Mouse (Mus musculus): ENCODE data around the gene Dnajb5.
"Not testable (repeated sequence)": the region's sequence is repeated elsewhere in the genome, so short reads cannot be mapped to it uniquely, and the experiment has no call there.

The Dnajb5 gene

GRCm38 (mm10) chr4:42972952-42973351 is 23.3 kb downstream of the Dnajb5 start:
- no peak for DNase-seq (ENCODE audit: low spot score)

DNA sequence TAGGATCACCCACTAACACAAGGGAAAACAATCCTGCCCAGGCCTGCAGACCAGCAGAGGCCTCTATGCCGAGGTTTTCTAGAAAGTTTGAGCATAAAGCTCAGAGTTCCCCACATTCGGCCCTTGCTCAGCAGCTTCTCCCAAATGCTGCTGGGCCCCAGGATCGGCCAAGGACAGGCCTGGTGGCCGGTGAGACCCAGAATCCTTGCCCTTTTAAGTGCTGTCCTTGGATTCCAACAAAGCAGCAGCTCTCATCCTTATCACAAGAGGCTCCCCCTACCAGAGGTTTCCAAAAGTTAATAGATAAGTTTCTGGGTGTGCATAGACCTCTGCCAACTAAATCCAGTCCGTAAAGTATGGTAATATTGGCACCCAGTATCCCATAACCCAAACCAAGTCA is 24.3 kb downstream of the Dnajb5 start:
- no peak for DNase-seq (ENCODE audit: low spot score)

- DNase-seq (ENCODE audit: low spot score): no peak
Measured at GRCm38 (mm10) chr4:42978062-42978461, 28.4 kb downstream of the Dnajb5 start.

GRCm38 (mm10) chr4:42980467-42980866 is 30.9 kb downstream of the Dnajb5 start:
- DNase-seq (ENCODE audit: low spot score): not testable (repeated sequence)

DNA sequence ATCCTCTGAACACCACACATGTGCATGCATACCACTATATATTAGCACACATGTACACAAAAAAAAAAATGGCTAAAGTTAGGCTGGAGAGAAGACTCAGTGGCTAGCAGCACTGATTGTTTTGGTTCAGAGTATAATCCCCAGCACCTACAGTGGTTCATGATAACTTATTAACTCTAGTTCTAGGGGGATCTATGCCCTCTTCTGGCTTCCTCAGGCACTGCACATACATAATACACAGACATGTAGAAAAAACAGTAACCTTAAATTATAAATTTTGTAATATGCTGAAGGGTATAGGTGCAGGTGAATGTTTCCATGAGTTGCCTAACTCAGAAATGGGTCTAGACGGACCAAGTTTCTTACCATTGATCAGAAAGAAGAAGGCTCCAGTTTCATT is 38.7 kb downstream of the Dnajb5 start:
- DNase-seq (ENCODE audit: low spot score): no peak

DNA sequence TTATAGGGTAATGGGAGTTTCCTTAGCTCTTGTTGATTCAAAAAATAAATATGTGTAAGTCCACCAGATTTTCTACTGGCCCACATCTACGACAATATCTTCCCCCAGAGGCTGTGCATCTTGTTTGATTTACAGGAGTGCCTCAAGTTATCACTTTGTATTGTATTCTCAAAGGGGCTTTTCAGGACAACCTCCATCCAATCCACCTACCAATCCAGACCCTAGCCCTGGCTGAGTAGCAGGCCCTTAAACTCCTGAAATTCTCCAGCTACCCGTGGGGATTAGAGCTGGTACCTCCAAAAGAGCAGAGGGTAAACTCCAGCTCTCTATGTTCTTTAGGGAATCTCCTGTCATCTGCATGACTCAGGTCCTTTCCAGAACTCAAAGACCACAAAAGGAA is 48.4 kb downstream of the Dnajb5 start:
- DNase-seq (ENCODE audit: low spot score): no peak

DNA sequence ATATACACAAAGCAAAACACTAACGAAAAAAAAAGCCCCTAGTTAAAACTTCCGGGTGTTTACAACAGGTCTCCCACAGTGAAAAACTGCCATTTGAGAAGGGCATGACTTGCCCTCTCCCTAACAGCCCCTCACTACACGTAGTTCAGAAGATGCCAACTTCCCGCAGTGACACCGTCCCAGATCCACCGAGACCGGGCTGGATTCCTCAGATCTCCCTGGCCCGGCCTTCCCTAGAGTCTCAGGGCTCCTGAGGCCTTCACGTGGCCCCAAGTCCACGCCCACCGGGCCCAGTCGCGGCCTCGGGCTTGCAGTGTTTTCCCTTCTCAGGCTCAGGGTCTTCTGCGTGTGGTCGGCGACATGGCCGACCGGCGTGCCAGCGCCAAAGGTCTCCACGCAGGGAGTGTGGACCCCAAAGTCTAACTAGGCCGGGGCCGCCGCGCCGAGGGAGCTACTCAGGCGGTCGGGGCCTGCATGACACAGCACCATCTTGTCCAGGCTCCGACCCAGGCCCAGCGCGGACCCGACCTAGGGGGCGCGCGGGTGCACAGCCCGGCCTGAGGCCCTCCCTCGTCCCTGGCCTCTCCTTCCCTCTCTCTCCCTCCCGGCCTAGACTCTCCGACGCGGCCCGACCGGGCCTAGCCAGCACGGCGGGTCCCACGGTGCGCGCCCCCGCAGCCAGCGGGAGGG is 50.0 kb downstream of the Dnajb5 start:
- DNase-seq (ENCODE audit: low spot score): no peak

- DNase-seq (ENCODE audit: low spot score): peak; percentile 97
Measured at GRCm38 (mm10) chr4:43000141-43000986, 50.8 kb downstream of the Dnajb5 start, which contains the start of gene Vcp. TSS of gene Vcp (minus strand) at chr4:43000507.

- no peak for DNase-seq (ENCODE audit: low spot score)
Measured at GRCm38 (mm10) chr4:43001272-43001671, 51.7 kb downstream of the Dnajb5 start.

GRCm38 (mm10) chr4:43002756-43003439 is 53.3 kb downstream of the Dnajb5 start:
- no peak for DNase-seq (ENCODE audit: low spot score)

DNA sequence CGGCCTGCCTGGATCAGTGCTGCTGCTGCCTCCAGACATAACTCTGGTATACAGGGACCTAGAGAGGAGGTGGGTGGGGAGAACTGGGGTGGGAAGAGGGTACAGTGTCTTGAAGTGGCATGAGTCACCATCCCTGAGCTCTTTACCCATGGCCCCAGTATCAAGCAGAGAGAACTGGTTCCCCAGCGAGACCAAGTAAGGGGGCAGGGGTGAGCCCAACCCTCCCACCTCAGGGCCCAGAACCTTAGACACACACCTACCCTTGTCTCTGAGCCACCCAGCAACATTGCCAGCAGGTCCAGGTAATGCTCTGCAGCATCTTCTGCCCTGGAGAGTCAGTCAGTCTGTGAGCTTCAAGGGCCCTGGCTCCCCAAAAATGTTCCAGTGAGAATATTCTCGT is 55.3 kb downstream of the Dnajb5 start:
- no peak for DNase-seq (ENCODE audit: low spot score)

DNA sequence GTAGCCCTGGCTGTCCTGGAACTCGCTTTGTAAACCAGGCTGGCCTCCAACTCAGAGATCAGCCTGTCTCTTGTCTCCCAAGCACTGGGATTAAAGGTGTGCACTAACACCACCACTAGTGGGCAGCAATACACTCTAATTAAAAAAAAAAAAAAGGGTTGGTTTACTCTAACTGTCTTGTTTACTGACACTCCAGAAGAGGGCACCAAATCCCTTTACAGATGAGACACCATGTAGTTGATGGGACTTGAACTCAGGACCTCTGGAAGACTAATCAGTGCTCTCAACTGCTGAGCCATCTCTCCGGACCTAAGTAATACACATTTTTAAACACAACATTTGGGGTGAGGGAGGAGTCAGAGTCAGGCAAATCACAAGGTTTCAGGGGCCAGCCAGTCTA is 56.2 kb downstream of the Dnajb5 start:
- no peak for DNase-seq (ENCODE audit: low spot score)
